Mouse (Mus musculus) fat pad, adult 2 months (tissue): ENCODE measurements around the gene Snap91.

Experiments used
- DNase-seq: peaks from one replicate; pipeline ENCODE4 v3.0.0-alpha.2; 2011; ENCODE audit warnings: low read depth, low spot score; ENCODE audit errors: extremely low read depth

Snap91 gene

GRCm38 (mm10) chr9:86880113-86880972 lies at the start of gene Snap91:
Gene Snap91 (minus strand): TSS chr9:86880654.
- DNase-seq = no peak

GRCm38 (mm10) chr9:86926519-86926918 lies 46.1 kb upstream of the Snap91 start:
- DNase-seq = no peak

GRCm38 (mm10) chr9:86925688-86926087 lies 45.2 kb upstream of the Snap91 start:
- DNase-seq = no peak

- no peak for DNase-seq
These were observed 42.0 kb upstream of the Snap91 start for GRCm38 (mm10) chr9:86922430-86922829.

- DNase-seq = no peak
These were observed 36.1 kb upstream of the Snap91 start for GRCm38 (mm10) chr9:86916543-86916942.

GRCm38 (mm10) chr9:86899502-86900199 lies 19.2 kb upstream of the Snap91 start:
- DNase-seq = no peak

GRCm38 (mm10) chr9:86879216-86880112 lies 990 bp downstream of the Snap91 start:
- no peak for DNase-seq

GRCm38 (mm10) chr9:86878716-86879115 lies 1.7 kb downstream of the Snap91 start:
- DNase-seq = no peak

- DNase-seq = no peak
These were observed 6.8 kb downstream of the Snap91 start for GRCm38 (mm10) chr9:86873681-86874080.

GRCm38 (mm10) chr9:86869586-86870338 lies 10.7 kb downstream of the Snap91 start:
- DNase-seq = no peak

GRCm38 (mm10) chr9:86858101-86858500 lies 22.4 kb downstream of the Snap91 start:
- DNase-seq = no peak

GRCm38 (mm10) chr9:86857626-86858025 lies 22.8 kb downstream of the Snap91 start:
- no peak for DNase-seq

GRCm38 (mm10) chr9:86852861-86853260 lies 27.6 kb downstream of the Snap91 start:
- DNase-seq = no peak

- no peak for DNase-seq
These were observed 28.8 kb downstream of the Snap91 start for GRCm38 (mm10) chr9:86851689-86852088.

GRCm38 (mm10) chr9:86850452-86851207 lies 29.8 kb downstream of the Snap91 start:
- DNase-seq = peak; percentile 39

- no peak for DNase-seq
These were observed 36.6 kb downstream of the Snap91 start for GRCm38 (mm10) chr9:86843747-86844353.

GRCm38 (mm10) chr9:86829792-86830191 lies 50.7 kb downstream of the Snap91 start:
- DNase-seq = no peak

- DNase-seq = no peak
These were observed 51.4 kb downstream of the Snap91 start for GRCm38 (mm10) chr9:86829034-86829433.

- DNase-seq = no peak
These were observed 61.1 kb downstream of the Snap91 start for GRCm38 (mm10) chr9:86819366-86819765.
